Mouse (Mus musculus): Measurements from ENCODE around the gene Fancg.

DNA sequence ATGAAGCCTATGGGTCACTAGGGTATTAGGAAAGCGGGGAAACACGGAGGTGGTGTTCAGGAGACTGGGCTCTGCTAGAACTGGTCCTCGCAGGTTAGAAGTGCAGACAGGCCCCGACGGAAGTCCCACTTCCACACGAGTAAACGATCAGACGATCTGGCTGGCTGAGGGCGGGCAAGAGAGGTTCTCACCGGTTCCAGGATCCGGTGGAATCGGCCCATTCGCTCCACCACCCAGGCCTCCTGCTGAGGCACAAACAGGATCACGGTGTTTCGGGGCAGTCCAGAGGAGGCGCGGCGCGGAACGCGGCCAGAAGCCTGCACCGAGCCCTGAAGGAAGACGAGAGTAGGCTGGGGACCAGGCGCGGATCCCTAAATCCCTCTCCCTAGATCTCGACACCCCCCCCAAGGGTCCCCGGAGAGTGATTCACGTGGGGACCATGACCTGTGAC lies 20.5 kb upstream of the Fancg start:
- TF ChIP-seq POLR2A (IDR thresholded peaks at IDR 0.05; ENCODE audit: borderline replicate concordance, extremely low read depth, insufficient read depth, insufficient read length, poor library complexity, severe bottlenecking) = no peak
- TF ChIP-seq CTCF (IDR thresholded peaks at IDR 0.05; ENCODE audit: borderline replicate concordance, extremely low read depth, insufficient read depth, insufficient read length) = no peak

All from brain, embryonic 14.5 days (tissue).